Mouse (Mus musculus) midbrain, embryonic 10.5 days (tissue): ENCODE data around the gene Gm8439. TPM values are rescaled to one million over a fixed set of nuclear protein-coding genes. Genes with fewer than 3 reads are reported as not detected.

Experiments used
- polyA plus RNA-seq: library from polyadenylated mRNA; unstranded; fragments of >200 nt; fragmentation: Nextera tagmentation; extraction: Ambion mirVana; gene quantifications from 2 replicates; pipeline ENCODE4 v1.2.1, GENCODE M21; 2016

Gm8439 gene
- polyA plus RNA-seq, 1 experiment from 2014 or later, result not detected

Other genes with a start within 250 kb of the Gm8439 start
- 36.8 and 46.9 TPM in 2 replicates for gene Scmh1, start 183.5 kb upstream of the Gm8439 start, polyA plus RNA-seq
- gene Slfnl1, start 56.5 kb upstream of the Gm8439 start, polyA plus RNA-seq, result 0.10 TPM in 1 of 2 replicates, not detected in the other
- 131 and 142 TPM in 2 replicates for gene Ctps, start 18.5 kb upstream of the Gm8439 start, polyA plus RNA-seq
- gene Cited4, start 77.8 kb downstream of the Gm8439 start, polyA plus RNA-seq, result 8.5 and 12.7 TPM in 2 replicates
- 2.1 and 3.0 TPM in 2 replicates for gene Kcnq4, start 159.9 kb downstream of the Gm8439 start, polyA plus RNA-seq
- gene Nfyc, start 242.8 kb downstream of the Gm8439 start, polyA plus RNA-seq, result 123 and 127 TPM in 2 replicates